Mouse (Mus musculus) midbrain, embryonic 10.5 days (tissue): ENCODE measurements at regions not wholly inside any gene's neighbourhood (a gene's known extent, or its start where the extent isn't known, plus 50 kb on each side); places are given as distances from the start of the nearest gene placed in this dataset.
A peak's percentile ranks its signal among the peaks of the same experiment; 100 is the strongest.

Experiments
- DNase-seq: peaks from one replicate; pipeline ENCODE4 v3.0.0-alpha.2; 2017; ENCODE audit warnings: low spot score
- H3K27ac ChIP-seq: fragments of 300-500 bp; sonication (generic); replicated peaks from 2 replicates; pipeline ENCODE4 v1.5.1; 2016; ENCODE audit warnings: mild to moderate bottlenecking
- H3K27me3 ChIP-seq: fragments of 300-500 bp; sonication (generic); 2 replicates; pipeline ENCODE4 v1.6.1; 2016; ENCODE audit warnings: low read depth, mild to moderate bottlenecking; ENCODE audit not compliant: poor library complexity, severe bottlenecking
- H3K36me3 ChIP-seq: fragments of 300-500 bp; sonication (generic); 2 replicates; pipeline ENCODE4 v1.6.1; 2016; ENCODE audit warnings: mild to moderate bottlenecking, moderate library complexity
- H3K4me1 ChIP-seq: fragments of 300-500 bp; sonication (generic); 2 replicates; pipeline ENCODE4 v1.6.1; 2016
- H3K4me3 ChIP-seq: fragments of 300-500 bp; sonication (generic); 2 replicates; pipeline ENCODE4 v1.5.1; 2016; ENCODE audit warnings: mild to moderate bottlenecking, moderate library complexity
- H3K9me3 ChIP-seq: fragments of 300-500 bp; sonication (generic); replicated peaks from 2 replicates; pipeline ENCODE4 v1.6.1; 2016; ENCODE audit warnings: mild to moderate bottlenecking
- WGBS: fragments of 180-500 bp; shearing (Covaris S2); methylation state at CpG from one replicate; pipeline ENCODE4 v1.1.7; 2016; 5-methylcytosine and 5-hydroxymethylcytosine counted together

GRCm38 (mm10) chr7:83088125-83088524 is 221.0 kb downstream of the Mex3b start:
- H3K27ac ChIP-seq = peak overlapping the region; percentile 83
- H3K4me1 ChIP-seq = peaks cover 33% of the 10 kb centered on the region
- 21% methylated on average over 4 of the region's 4 CpGs for WGBS
- H3K9me3 ChIP-seq = no peaks in the 10 kb centered on the region
- no peaks in the 10 kb centered on the region for H3K36me3 ChIP-seq
- no peak overlapping the region for H3K4me3 ChIP-seq
- peak; percentile 27 for DNase-seq
- H3K27me3 ChIP-seq = no peaks in the 10 kb centered on the region

- Histone ChIP-seq H3K4me3 (no peak overlapping the region), H3K36me3 (no peaks in the 10 kb centered on the region), H3K9me3 (no peaks in the 10 kb centered on the region), H3K27me3 (no peaks in the 10 kb centered on the region), H3K4me1 (peaks cover 45% of the 10 kb centered on the region), H3K27ac (peak overlapping the region; percentile 83)
- peak; percentile 33 for DNase-seq
- WGBS = 37% methylated on average over 8 of the region's 8 CpGs
Observed at GRCm38 (mm10) chr7:83089330-83089982, 222.3 kb downstream of the Mex3b start.

- H3K27me3 ChIP-seq = no peaks in the 10 kb centered on the region
- 56% methylated on average over 8 of the region's 8 CpGs for WGBS
- H3K4me1 ChIP-seq = peaks cover 31% of the 10 kb centered on the region
- no peaks in the 10 kb centered on the region for H3K36me3 ChIP-seq
- no peaks in the 10 kb centered on the region for H3K9me3 ChIP-seq
- DNase-seq = peak; percentile 23
- H3K4me3 ChIP-seq = no peak overlapping the region
- 0 out of 2 replicates have a peak overlapping the region, but pooled peaks have one; percentile 4 for H3K27ac ChIP-seq
Observed at GRCm38 (mm10) chr7:83093923-83094355, 226.8 kb downstream of the Mex3b start.

- WGBS = 67% methylated on average over 3 of the region's 3 CpGs
- H3K27me3 ChIP-seq = no peaks in the 10 kb centered on the region
- no peak for DNase-seq
Observed at GRCm38 (mm10) chr7:83094899-83095298, 227.8 kb downstream of the Mex3b start.

GRCm38 (mm10) chr7:83095593-83095992 is 228.5 kb downstream of the Mex3b start:
- H3K4me3 ChIP-seq = no peak overlapping the region
- DNase-seq = no peak
- H3K4me1 ChIP-seq = peaks cover 20% of the 10 kb centered on the region
- no peak overlapping the region for H3K27ac ChIP-seq
- H3K27me3 ChIP-seq = no peaks in the 10 kb centered on the region
- no peaks in the 10 kb centered on the region for H3K9me3 ChIP-seq
- H3K36me3 ChIP-seq = no peaks in the 10 kb centered on the region
- 77% methylated on average over 3 of the region's 3 CpGs for WGBS

More at GRCm38 (mm10) chr7:83094899-83095298, 227.8 kb downstream of the Mex3b start:
- Histone ChIP-seq H3K4me1 (peaks cover 21% of the 10 kb centered on the region), H3K36me3 (no peaks in the 10 kb centered on the region), H3K9me3 (no peaks in the 10 kb centered on the region), H3K4me3 (no peak overlapping the region), H3K27ac (peak overlapping the region; percentile 55; the same call in 1 of the 2 replicates)

GRCm38 (mm10) chr7:83104426-83104825 is 237.3 kb downstream of the Mex3b start:
- Histone ChIP-seq H3K4me1 (no peaks in the 10 kb centered on the region), H3K27me3 (no peaks in the 10 kb centered on the region), H3K9me3 (no peaks in the 10 kb centered on the region), H3K4me3 (no peak overlapping the region), H3K27ac (no peak overlapping the region), H3K36me3 (no peaks in the 10 kb centered on the region)
- 88% methylated on average over 1 of the region's 1 CpGs for WGBS
- DNase-seq = no peak

- DNase-seq = no peak
- Histone ChIP-seq H3K27me3 (no peaks in the 10 kb centered on the region), H3K27ac (no peak overlapping the region), H3K36me3 (no peaks in the 10 kb centered on the region), H3K4me3 (no peak overlapping the region), H3K4me1 (no peaks in the 10 kb centered on the region), H3K9me3 (no peaks in the 10 kb centered on the region)
Observed at GRCm38 (mm10) chr7:83105672-83106071, 238.5 kb downstream of the Mex3b start.

- H3K4me3 ChIP-seq = no peak overlapping the region
- H3K4me1 ChIP-seq = peaks cover 6% of the 10 kb centered on the region
- no peaks in the 10 kb centered on the region for H3K9me3 ChIP-seq
- no peaks in the 10 kb centered on the region for H3K27me3 ChIP-seq
- H3K36me3 ChIP-seq = no peaks in the 10 kb centered on the region
- 81% methylated on average over 6 of the region's 6 CpGs for WGBS
- no peak for DNase-seq
- no peak overlapping the region for H3K27ac ChIP-seq
Observed at GRCm38 (mm10) chr7:83111217-83111823, 244.2 kb downstream of the Mex3b start.

- no peak for DNase-seq
- Histone ChIP-seq H3K27me3 (no peaks in the 10 kb centered on the region), H3K36me3 (no peaks in the 10 kb centered on the region), H3K27ac (no peak overlapping the region), H3K4me1 (peaks cover 2% of the 10 kb centered on the region; the same call in 1 of the 2 replicates), H3K4me3 (no peak overlapping the region), H3K9me3 (no peaks in the 10 kb centered on the region)
- 98% methylated on average over 1 of the region's 1 CpGs for WGBS
Observed at GRCm38 (mm10) chr7:83116487-83116886, 249.4 kb downstream of the Mex3b start.

GRCm38 (mm10) chr7:83117065-83117464 is 249.9 kb downstream of the Mex3b start:
- Histone ChIP-seq H3K4me3 (no peak overlapping the region), H3K27ac (no peak overlapping the region), H3K4me1 (no peaks in the 10 kb centered on the region), H3K9me3 (no peaks in the 10 kb centered on the region), H3K27me3 (no peaks in the 10 kb centered on the region), H3K36me3 (no peaks in the 10 kb centered on the region)
- 94% methylated on average over 3 of the region's 3 CpGs for WGBS
- no peak for DNase-seq

- Histone ChIP-seq H3K4me3 (no peak overlapping the region), H3K9me3 (no peaks in the 10 kb centered on the region), H3K36me3 (no peaks in the 10 kb centered on the region), H3K27ac (no peak overlapping the region), H3K4me1 (no peaks in the 10 kb centered on the region), H3K27me3 (no peaks in the 10 kb centered on the region)
- 87% methylated on average over 4 of the region's 4 CpGs for WGBS
- no peak for DNase-seq
Observed at GRCm38 (mm10) chr7:83126196-83126595, 259.1 kb downstream of the Mex3b start.

GRCm38 (mm10) chr7:83140216-83140615 is 273.1 kb downstream of the Mex3b start:
- DNase-seq = no peak
- WGBS = 39% methylated on average over 4 of the region's 4 CpGs

GRCm38 (mm10) chr7:83140658-83141057 is 273.5 kb downstream of the Mex3b start:
- peaks cover 10% of the 10 kb centered on the region for H3K4me1 ChIP-seq
- DNase-seq = no peak
- WGBS = 96% methylated on average over 3 of the region's 3 CpGs
- no peaks in the 10 kb centered on the region for H3K36me3 ChIP-seq
- no peak overlapping the region for H3K4me3 ChIP-seq
- H3K9me3 ChIP-seq = no peaks in the 10 kb centered on the region
- H3K27ac ChIP-seq = no peak overlapping the region
- no peaks in the 10 kb centered on the region for H3K27me3 ChIP-seq

More at GRCm38 (mm10) chr7:83140216-83140615, 273.1 kb downstream of the Mex3b start:
- H3K4me3 ChIP-seq = no peak overlapping the region
- no peaks in the 10 kb centered on the region for H3K9me3 ChIP-seq
- H3K27me3 ChIP-seq = no peaks in the 10 kb centered on the region
- no peak overlapping the region for H3K27ac ChIP-seq
- peaks cover 10% of the 10 kb centered on the region for H3K4me1 ChIP-seq
- no peaks in the 10 kb centered on the region for H3K36me3 ChIP-seq
